In the genomic region with DNA sequence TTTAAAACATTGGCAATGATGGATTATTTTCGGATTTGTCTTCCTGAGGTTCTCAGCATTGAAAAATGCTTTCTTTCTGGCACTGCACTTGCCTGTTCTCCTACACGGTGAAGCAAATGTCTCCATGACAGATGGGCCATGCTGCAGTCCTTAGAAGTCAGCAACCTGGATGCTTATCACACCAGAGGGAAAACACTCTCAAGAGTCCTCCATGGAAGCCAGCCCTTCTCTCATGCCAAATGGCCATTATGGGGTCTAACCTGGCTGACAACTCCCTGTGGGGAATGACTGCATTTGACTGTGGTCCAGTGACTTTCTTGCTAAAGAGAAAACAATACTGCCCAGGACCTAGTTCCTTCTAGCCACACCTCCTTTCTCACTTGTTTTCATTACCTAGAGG, we compare ENCODE assay signal across 22 mouse cellular contexts.
DNase-seq lines count a peak whose midpoint lies in the region; ATAC-seq and TF ChIP-seq lines count a peak whose summit lies in the region.
"Had no signal": no experiment of that assay in that cellular context is flagged by ENCODE, and none has a peak within 500 bp of the region (broad histone marks: within the 10 kb centered on the region; RNA-seq: fewer than 3 reads in every experiment).

No protein-coding gene starts in this region.

- no peaks in the 10 kb centered on the region; the same call in 1 of the 2 replicates for H3K4me1 ChIP-seq in cerebellum, adult 2 months (ENCODE audit: control insufficient read depth, insufficient read depth, low read length)
- H3K4me1 ChIP-seq in kidney, embryonic 15.5 days, result no peaks in the 10 kb centered on the region
- H3K4me1 ChIP-seq: embryonic facial prominence, embryonic 15.5 days; forebrain, embryonic 15.5 days; heart, embryonic 15.5 days; hindbrain, embryonic 13.5 days had no signal

- H3K27ac ChIP-seq in cerebellum, adult 2 months (ENCODE audit: insufficient read depth, low read length), result no peak overlapping the region
- H3K27ac ChIP-seq in kidney, embryonic 15.5 days, result no peak overlapping the region
- H3K27ac ChIP-seq: embryonic facial prominence, embryonic 15.5 days; forebrain, embryonic 15.5 days; heart, adult 2 months; heart, embryonic 15.5 days; hindbrain, embryonic 13.5 days; hindbrain, postnatal 0 days had no signal

- H3K4me2 ChIP-seq in kidney, embryonic 15.5 days, result no peak overlapping the region
- H3K4me2 ChIP-seq: embryonic facial prominence, embryonic 15.5 days; forebrain, embryonic 15.5 days; heart, embryonic 11.5 days; heart, embryonic 15.5 days; hindbrain, embryonic 13.5 days had no signal

- no peak overlapping the region for H3K9ac ChIP-seq in kidney, embryonic 15.5 days
- H3K9ac ChIP-seq: embryonic facial prominence, embryonic 15.5 days; forebrain, embryonic 15.5 days; heart, embryonic 15.5 days; hindbrain, embryonic 13.5 days had no signal

- H3K36me3 ChIP-seq in kidney, embryonic 15.5 days, result no peaks in the 10 kb centered on the region
- H3K36me3 ChIP-seq: embryonic facial prominence, embryonic 15.5 days; forebrain, embryonic 15.5 days; heart, embryonic 15.5 days; hindbrain, embryonic 13.5 days had no signal

- peak; percentile 37 for DNase-seq in cerebellum, adult 11 months
- peak; percentile 53 to 76 for DNase-seq in cerebellum, adult 2 months
- peak; percentile 37 to 50 for DNase-seq in cerebellum, postnatal 10 days
- no peak for DNase-seq in right cerebral cortex, postnatal 14 days
- no peak for DNase-seq in layer of hippocampus, postnatal 36 days
- DNase-seq: adrenal gland, adult 2 months; adrenal gland, postnatal 25 days; embryo, embryonic 11 days; gastrocnemius, postnatal 14 days; heart, adult 2 months; heart, postnatal 14 days; kidney, adult 11 months had no signal

- no peak for ATAC-seq in kidney, embryonic 15.5 days (replicated peaks; ENCODE audit: low FRiP score)
- ATAC-seq: forebrain, embryonic 15.5 days; hindbrain, postnatal 0 days; Patski had no signal

- TF ChIP-seq CTCF in cerebellum, adult 2 months (IDR thresholded peaks at IDR 0.05; ENCODE audit: borderline replicate concordance, insufficient read depth, low read depth, low read length), result no peak

- no peak overlapping the region for H3K4me3 ChIP-seq in cerebellum, adult 2 months (replicated peaks; ENCODE audit: insufficient read depth, low read depth, low read length)
- no peak overlapping the region for H3K4me3 ChIP-seq in kidney, embryonic 15.5 days (replicated peaks)
- H3K4me3 ChIP-seq: embryonic facial prominence, embryonic 15.5 days; erythroblast, embryonic 14.5 days; forebrain, embryonic 15.5 days; heart, adult 2 months; heart, embryonic 15.5 days; hindbrain, embryonic 13.5 days had no signal

- TF ChIP-seq POLR2A in cerebellum, adult 2 months (IDR thresholded peaks at IDR 0.05; ENCODE audit: borderline replicate concordance, insufficient read depth, low read length), result no peak

- WGBS in cerebellum, adult 2 months, result 13% methylated on average over 2 of the region's 2 CpGs
- WGBS in kidney, embryonic 15.5 days, result 55% methylated on average over 2 of the region's 2 CpGs

- H3K27me3 ChIP-seq in cerebellum, adult 2 months (ENCODE audit: control insufficient read depth, insufficient read depth, low read length), result no peaks in the 10 kb centered on the region
- no peaks in the 10 kb centered on the region for H3K27me3 ChIP-seq in kidney, embryonic 15.5 days
- H3K27me3 ChIP-seq: CH12.LX; embryonic facial prominence, embryonic 15.5 days; forebrain, embryonic 15.5 days; heart, embryonic 15.5 days; hindbrain, embryonic 13.5 days had no signal

- no peaks in the 10 kb centered on the region for H3K9me3 ChIP-seq in kidney, embryonic 15.5 days (replicated peaks)
- H3K9me3 ChIP-seq: embryonic facial prominence, embryonic 15.5 days; forebrain, embryonic 15.5 days; heart, embryonic 15.5 days; hindbrain, embryonic 13.5 days had no signal

Comparison
In these comparisons a context has a peak if more than half of its experiments do, and no peak if none do; other contexts are left out.
1. DNase-seq: peak in cerebellum, adult 11 months (single experiment), cerebellum, adult 2 months (2 of 2) and cerebellum, postnatal 10 days (2 of 2); none in right cerebral cortex, postnatal 14 days (single experiment) and layer of hippocampus, postnatal 36 days (0 of 2).